Mouse (Mus musculus) lung, embryonic 14.5 days (tissue): ENCODE measurements around the gene Hspa5. TPM values are rescaled to one million over a fixed set of nuclear protein-coding genes. Genes with fewer than 3 reads are reported as not detected.

Source experiments
- ATAC-seq: fragments of 200-750 bp; cut with Nextera tagmentation; 2 replicates; pipeline ENCODE4 v1.8.0; 2017; ENCODE audit warnings: mild to moderate bottlenecking, moderate TSS enrichment, moderate library complexity; ENCODE audit not compliant: insufficient read depth
- DNase-seq: peaks from one replicate; pipeline ENCODE4 v3.0.0-alpha.2; 2015
- H3K27ac ChIP-seq: fragments of 300-500 bp; sonication (generic); 2 replicates; pipeline ENCODE4 v1.5.1; 2014; ENCODE audit warnings: low read depth, mild to moderate bottlenecking, moderate library complexity
- H3K27me3 ChIP-seq: fragments of 300-500 bp; sonication (generic); 2 replicates; pipeline ENCODE4 v1.6.1; 2014; ENCODE audit warnings: low read length, control low read depth; ENCODE audit not compliant: insufficient read depth
- H3K36me3 ChIP-seq: fragments of 300-500 bp; sonication (generic); 2 replicates; pipeline ENCODE4 v1.6.1; 2014; ENCODE audit warnings: control low read depth; ENCODE audit not compliant: insufficient read depth
- H3K4me1 ChIP-seq: fragments of 300-500 bp; sonication (generic); 2 replicates; pipeline ENCODE4 v1.6.1; 2014; ENCODE audit warnings: antibody characterized with exemption, control low read depth; ENCODE audit not compliant: insufficient read depth
- H3K4me2 ChIP-seq: fragments of 300-500 bp; sonication (generic); 2 replicates; pipeline ENCODE4 v1.6.1; 2014; ENCODE audit warnings: mild to moderate bottlenecking
- H3K4me3 ChIP-seq: fragments of 300-500 bp; sonication (generic); 2 replicates; pipeline ENCODE4 v1.5.1; 2014; ENCODE audit warnings: low read depth, low read length
- H3K9ac ChIP-seq: fragments of 300-500 bp; sonication (generic); 2 replicates; pipeline ENCODE4 v1.6.1; 2014
- H3K9me3 ChIP-seq: fragments of 300-500 bp; sonication (generic); 2 replicates; pipeline ENCODE4 v1.6.1; 2016; ENCODE audit warnings: low read depth, low read length, control low read depth
- CTCF ChIP-seq: IDR thresholded peaks from 2 replicates; pipeline ENCODE4 v1.5.1; 2016; ENCODE audit warnings: antibody characterized with exemption, low read depth
- WGBS: fragments of 180-500 bp; shearing (Covaris S2); extraction: QIAGEN DNeasy Blood & Tissue Kit; methylation state at CpG from one replicate; pipeline ENCODE4 v1.1.7; 2014; 5-methylcytosine and 5-hydroxymethylcytosine counted together
- polyA plus RNA-seq: library from polyadenylated mRNA; unstranded; fragments of >200 nt; fragmentation: Nextera tagmentation; extraction: Ambion mirVana; gene quantifications from 2 replicates; pipeline ENCODE4 v1.2.1, GENCODE M21; 2014

Hspa5 gene
- polyA plus RNA-seq: 981 and 1,088 TPM in 2 replicates

DNA sequence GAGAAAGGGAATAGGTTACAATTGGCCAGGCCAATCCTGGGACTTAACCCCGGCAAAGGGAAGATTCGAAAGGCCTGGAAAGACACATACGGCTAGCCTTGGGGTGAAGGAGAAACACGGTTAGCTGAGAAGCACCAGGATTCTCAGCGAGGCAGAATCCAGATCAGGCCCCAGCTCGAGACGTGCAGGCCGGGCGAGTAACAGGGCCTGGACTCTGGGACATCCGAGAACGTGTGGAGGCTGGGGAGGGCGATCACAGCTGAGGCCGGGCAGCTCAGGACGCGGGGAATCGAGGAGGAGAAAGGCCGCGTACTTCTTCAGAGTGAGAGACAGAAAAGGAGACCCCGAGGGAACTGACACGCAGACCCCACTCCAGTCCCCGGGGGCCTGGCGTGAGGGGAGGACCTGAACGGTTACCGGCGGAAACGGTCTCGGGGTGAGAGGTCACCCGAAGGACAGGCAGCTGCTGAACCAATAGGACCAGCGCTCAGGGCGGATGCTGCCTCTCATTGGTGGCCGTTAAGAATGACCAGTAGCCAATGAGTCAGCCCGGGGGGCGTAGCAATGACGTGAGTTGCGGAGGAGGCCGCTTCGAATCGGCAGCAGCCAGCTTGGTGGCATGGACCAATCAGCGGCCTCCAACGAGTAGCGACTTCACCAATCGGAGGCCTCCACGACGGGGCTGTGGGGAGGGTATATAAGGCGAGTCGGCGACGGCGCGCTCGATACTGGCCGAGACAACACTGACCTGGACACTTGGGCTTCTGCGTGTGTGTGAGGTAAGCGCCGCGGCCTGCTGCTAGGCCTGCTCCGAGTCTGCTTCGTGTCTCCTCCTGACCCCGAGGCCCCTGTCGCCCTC is at the start of gene Hspa5:
TSS of gene Hspa5 (plus strand) at position 603 of the 859 bp plus-strand sequence.
- DNase-seq (peak; percentile 100), ATAC-seq (peak; percentile 99)
- Histone ChIP-seq H3K9me3 (no peaks in the 10 kb centered on the region), H3K4me2 (peak within 1 kb of the TSS; percentile 75), H3K27ac (peak within 1 kb of the TSS; percentile 93), H3K36me3 (peaks cover 42% of the 10 kb centered on the region), H3K9ac (peak within 1 kb of the TSS; percentile 99), H3K4me1 (peaks cover 29% of the 10 kb centered on the region), H3K4me3 (peak within 1 kb of the TSS; percentile 94), H3K27me3 (no peaks in the 10 kb centered on the region)
- TF ChIP-seq CTCF: no peak
- under 1% methylated on average over 60 of the region's 60 CpGs for WGBS

GRCm38 (mm10) chr2:34725269-34725668 is 46.5 kb upstream of the Hspa5 start:
- Histone ChIP-seq H3K4me1 (no peaks in the 10 kb centered on the region), H3K36me3 (peaks cover 76% of the 10 kb centered on the region), H3K4me3 (no peak overlapping the region), H3K4me2 (no peak overlapping the region), H3K9ac (no peak overlapping the region), H3K9me3 (no peaks in the 10 kb centered on the region), H3K27ac (no peak overlapping the region), H3K27me3 (no peaks in the 10 kb centered on the region)
- ATAC-seq (no peak), DNase-seq (no peak)
- no peak for TF ChIP-seq CTCF
- 95% methylated on average over 5 of the region's 5 CpGs for WGBS

DNA sequence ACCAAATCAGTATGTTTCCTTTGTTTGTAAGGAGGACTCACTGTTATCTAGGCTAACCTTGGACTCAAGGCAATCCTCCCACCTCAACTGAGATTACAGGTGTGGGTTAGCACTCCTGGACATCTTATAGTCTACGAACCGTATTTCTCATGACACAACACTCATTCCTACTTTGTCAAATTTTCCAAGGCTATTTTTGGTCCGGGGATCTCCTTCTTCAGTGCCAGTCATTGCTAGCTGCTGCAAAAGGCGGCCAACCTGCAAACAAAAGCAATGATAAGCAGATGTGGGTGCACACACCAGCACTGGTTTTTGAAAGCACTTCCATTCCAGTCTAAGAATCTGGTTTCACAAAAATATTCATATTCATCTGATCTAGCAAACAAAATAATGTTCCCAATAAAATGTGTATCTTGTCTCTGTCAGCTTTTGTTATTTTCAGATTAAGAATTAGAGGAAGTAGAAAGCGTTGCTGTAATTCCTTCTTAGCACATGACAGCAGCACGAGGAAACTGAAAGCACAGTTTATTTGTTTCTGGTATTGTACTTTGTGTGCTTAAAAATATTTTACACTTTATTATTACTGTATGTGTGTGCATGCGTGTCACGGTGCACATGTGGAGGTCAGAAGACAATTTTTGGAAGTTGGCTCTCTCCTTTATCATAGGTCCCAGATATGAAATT is 44.6 kb upstream of the Hspa5 start:
- WGBS: 89% methylated on average over 8 of the region's 8 CpGs
- DNase-seq (no peak), ATAC-seq (no peak)
- no peak overlapping the region for H3K4me2 ChIP-seq
- H3K27ac ChIP-seq: no peak overlapping the region
- TF ChIP-seq CTCF: no peak
- no peak overlapping the region for H3K9ac ChIP-seq
- no peaks in the 10 kb centered on the region for H3K9me3 ChIP-seq
- no peaks in the 10 kb centered on the region for H3K4me1 ChIP-seq
- peaks cover 65% of the 10 kb centered on the region for H3K36me3 ChIP-seq
- no peak overlapping the region for H3K4me3 ChIP-seq
- H3K27me3 ChIP-seq: no peaks in the 10 kb centered on the region

GRCm38 (mm10) chr2:34736626-34737025 is 35.1 kb upstream of the Hspa5 start:
- Histone ChIP-seq H3K9me3 (no peaks in the 10 kb centered on the region), H3K36me3 (no peaks in the 10 kb centered on the region), H3K27me3 (no peaks in the 10 kb centered on the region), H3K9ac (no peak overlapping the region), H3K4me3 (no peak overlapping the region), H3K4me1 (no peaks in the 10 kb centered on the region), H3K27ac (no peak overlapping the region), H3K4me2 (no peak overlapping the region)
- ATAC-seq: no peak
- 97% methylated on average over 1 of the region's 1 CpGs for WGBS
- no peak for TF ChIP-seq CTCF
- DNase-seq: no peak

DNA sequence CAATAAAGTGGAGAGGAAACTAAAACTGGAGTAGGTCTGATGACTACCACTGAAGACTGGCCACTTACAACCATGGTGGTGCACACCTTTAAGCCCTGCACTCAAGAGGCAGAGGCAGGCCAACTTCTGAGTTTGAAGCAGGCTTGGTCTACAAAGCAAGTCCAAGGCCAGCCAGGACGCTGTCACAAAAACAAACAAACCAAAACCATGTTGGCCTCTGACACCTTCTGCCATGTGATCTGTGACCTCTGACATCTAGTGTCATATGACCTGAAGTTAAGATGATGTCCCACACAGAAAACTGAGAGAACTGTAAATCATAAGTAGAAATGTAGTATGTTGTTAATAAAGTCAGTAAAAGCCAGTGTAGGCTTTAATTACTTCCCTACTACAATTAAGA is 33.9 kb upstream of the Hspa5 start:
- WGBS: 32% methylated on average over 1 of the region's 1 CpGs
- DNase-seq (no peak), ATAC-seq (no peak)
- Histone ChIP-seq H3K4me2 (no peak overlapping the region), H3K9ac (no peak overlapping the region), H3K4me3 (no peak overlapping the region), H3K27ac (no peak overlapping the region), H3K4me1 (no peaks in the 10 kb centered on the region), H3K9me3 (no peaks in the 10 kb centered on the region), H3K36me3 (0 out of 2 replicates have a peak, but pooled peaks cover 4% of the 10 kb centered on the region), H3K27me3 (no peaks in the 10 kb centered on the region)
- no peak for TF ChIP-seq CTCF

- Histone ChIP-seq H3K4me1 (no peaks in the 10 kb centered on the region), H3K27ac (no peak overlapping the region; the same call in 1 of the 2 replicates), H3K27me3 (no peaks in the 10 kb centered on the region), H3K36me3 (0 out of 2 replicates have a peak, but pooled peaks cover 7% of the 10 kb centered on the region), H3K9me3 (no peaks in the 10 kb centered on the region), H3K4me3 (no peak overlapping the region), H3K4me2 (no peak overlapping the region), H3K9ac (no peak overlapping the region)
- TF ChIP-seq CTCF: no peak
- 79% methylated on average over 1 of the region's 1 CpGs for WGBS
- DNase-seq (no peak), ATAC-seq (no peak)
Measured at GRCm38 (mm10) chr2:34739684-34740391, 31.9 kb upstream of the Hspa5 start.
